Mouse (Mus musculus) spleen, postnatal 36 days (tissue): ENCODE results near the gene Mras.
A peak's percentile ranks its signal among the peaks of the same experiment; 100 is the strongest.

Experiments
- DNase-seq, 2 experiments: peaks; one replicate each; pipeline ENCODE4 v3.0.0; 2022; ENCODE audit warnings: low spot score in 2 of 2, mixed read lengths in 1 of 2

Gene Mras

GRCm38 (mm10) chr9:99440941-99441340 lies 3.8 kb upstream of the Mras start:
- DNase-seq = no peak

- no peak for DNase-seq
Measured at GRCm38 (mm10) chr9:99439064-99439463, 1.9 kb upstream of the Mras start.

- no peak for DNase-seq
Measured at GRCm38 (mm10) chr9:99437781-99438565, 792 bp upstream of the Mras start.

GRCm38 (mm10) chr9:99436182-99437030 lies 775 bp downstream of the Mras start:
- peak; percentile 19 to 38 for DNase-seq

GRCm38 (mm10) chr9:99435619-99436181 lies 1.5 kb downstream of the Mras start:
- no peak for DNase-seq

GRCm38 (mm10) chr9:99434892-99435618 lies 2.1 kb downstream of the Mras start:
- no peak for DNase-seq

GRCm38 (mm10) chr9:99432478-99432877 lies 4.7 kb downstream of the Mras start:
- no peak for DNase-seq

- no peak for DNase-seq
Measured at GRCm38 (mm10) chr9:99431963-99432362, 5.2 kb downstream of the Mras start.

- DNase-seq = no peak
Measured at GRCm38 (mm10) chr9:99431346-99431745, 5.8 kb downstream of the Mras start.

- DNase-seq = no peak
Measured at GRCm38 (mm10) chr9:99430806-99431205, 6.4 kb downstream of the Mras start.

GRCm38 (mm10) chr9:99429845-99430244 lies 7.3 kb downstream of the Mras start:
- DNase-seq = no peak

- no peak for DNase-seq
Measured at GRCm38 (mm10) chr9:99428601-99429331, 8.4 kb downstream of the Mras start.

GRCm38 (mm10) chr9:99425262-99425661 lies 11.9 kb downstream of the Mras start:
- no peak for DNase-seq

- no peak for DNase-seq
Measured at GRCm38 (mm10) chr9:99424574-99424863, 12.7 kb downstream of the Mras start.

GRCm38 (mm10) chr9:99423692-99424573 lies 13.2 kb downstream of the Mras start:
- no peak for DNase-seq

- no peak for DNase-seq
Measured at GRCm38 (mm10) chr9:99421914-99422313, 15.3 kb downstream of the Mras start.

GRCm38 (mm10) chr9:99419951-99420701 lies 17.1 kb downstream of the Mras start:
- DNase-seq = no peak

GRCm38 (mm10) chr9:99418377-99418776 lies 18.8 kb downstream of the Mras start:
- no peak for DNase-seq

GRCm38 (mm10) chr9:99417288-99417846 lies 19.8 kb downstream of the Mras start:
- no peak for DNase-seq
